Mouse (Mus musculus) lung, embryonic 14.5 days (tissue): ENCODE data around the gene Gm37240. TPM values are rescaled to one million over a fixed set of nuclear protein-coding genes. Genes with fewer than 3 reads are reported as not detected.

Experiments used
- ATAC-seq: fragments of 200-750 bp; cut with Nextera tagmentation; 2 replicates; pipeline ENCODE4 v1.8.0; 2017; ENCODE audit warnings: mild to moderate bottlenecking, moderate TSS enrichment, moderate library complexity; ENCODE audit not compliant: insufficient read depth
- DNase-seq: peaks from one replicate; pipeline ENCODE4 v3.0.0-alpha.2; 2015
- H3K27ac ChIP-seq: fragments of 300-500 bp; sonication (generic); 2 replicates; pipeline ENCODE4 v1.5.1; 2014; ENCODE audit warnings: low read depth, mild to moderate bottlenecking, moderate library complexity
- H3K27me3 ChIP-seq: fragments of 300-500 bp; sonication (generic); 2 replicates; pipeline ENCODE4 v1.6.1; 2014; ENCODE audit warnings: low read length, control low read depth; ENCODE audit not compliant: insufficient read depth
- H3K36me3 ChIP-seq: fragments of 300-500 bp; sonication (generic); 2 replicates; pipeline ENCODE4 v1.6.1; 2014; ENCODE audit warnings: control low read depth; ENCODE audit not compliant: insufficient read depth
- H3K4me1 ChIP-seq: fragments of 300-500 bp; sonication (generic); 2 replicates; pipeline ENCODE4 v1.6.1; 2014; ENCODE audit warnings: antibody characterized with exemption, control low read depth; ENCODE audit not compliant: insufficient read depth
- H3K4me2 ChIP-seq: fragments of 300-500 bp; sonication (generic); 2 replicates; pipeline ENCODE4 v1.6.1; 2014; ENCODE audit warnings: mild to moderate bottlenecking
- H3K4me3 ChIP-seq: fragments of 300-500 bp; sonication (generic); 2 replicates; pipeline ENCODE4 v1.5.1; 2014; ENCODE audit warnings: low read depth, low read length
- H3K9ac ChIP-seq: fragments of 300-500 bp; sonication (generic); 2 replicates; pipeline ENCODE4 v1.6.1; 2014
- H3K9me3 ChIP-seq: fragments of 300-500 bp; sonication (generic); 2 replicates; pipeline ENCODE4 v1.6.1; 2016; ENCODE audit warnings: low read depth, low read length, control low read depth
- CTCF ChIP-seq: IDR thresholded peaks from 2 replicates; pipeline ENCODE4 v1.5.1; 2016; ENCODE audit warnings: antibody characterized with exemption, low read depth
- WGBS: fragments of 180-500 bp; shearing (Covaris S2); extraction: QIAGEN DNeasy Blood & Tissue Kit; methylation state at CpG from one replicate; pipeline ENCODE4 v1.1.7; 2014; 5-methylcytosine and 5-hydroxymethylcytosine counted together
- polyA plus RNA-seq: library from polyadenylated mRNA; unstranded; fragments of >200 nt; fragmentation: Nextera tagmentation; extraction: Ambion mirVana; gene quantifications from 2 replicates; pipeline ENCODE4 v1.2.1, GENCODE M21; 2014

The Gm37240 gene
- polyA plus RNA-seq, 1 experiment from 2014 or later, result 4.5 TPM

- no peak for TF ChIP-seq CTCF
- no peak for ATAC-seq
- no peak overlapping the region for H3K27ac ChIP-seq
- no peaks in the 10 kb centered on the region for H3K27me3 ChIP-seq
- no peaks in the 10 kb centered on the region for H3K9me3 ChIP-seq
- H3K4me2 ChIP-seq, result no peak overlapping the region
- H3K4me1 ChIP-seq, result no peaks in the 10 kb centered on the region
- DNase-seq, result no peak
- WGBS, result 87% methylated on average over 5 of the region's 5 CpGs
- no peak overlapping the region for H3K4me3 ChIP-seq
- no peak overlapping the region for H3K9ac ChIP-seq
- H3K36me3 ChIP-seq, result no peaks in the 10 kb centered on the region
These were observed 268.0 kb downstream of the Gm37240 start for GRCm38 (mm10) chr3:85619345-85619744.

GRCm38 (mm10) chr3:85618885-85619284 is 268.4 kb downstream of the Gm37240 start:
- no peaks in the 10 kb centered on the region for H3K4me1 ChIP-seq
- H3K36me3 ChIP-seq, result no peaks in the 10 kb centered on the region
- WGBS, result 84% methylated on average over 6 of the region's 6 CpGs
- ATAC-seq (no peak), DNase-seq (no peak)
- no peak overlapping the region for H3K4me3 ChIP-seq
- no peak overlapping the region for H3K4me2 ChIP-seq
- H3K9me3 ChIP-seq, result no peaks in the 10 kb centered on the region
- H3K27me3 ChIP-seq, result no peaks in the 10 kb centered on the region
- no peak overlapping the region for H3K9ac ChIP-seq
- TF ChIP-seq CTCF, result no peak
- H3K27ac ChIP-seq, result no peak overlapping the region

DNA sequence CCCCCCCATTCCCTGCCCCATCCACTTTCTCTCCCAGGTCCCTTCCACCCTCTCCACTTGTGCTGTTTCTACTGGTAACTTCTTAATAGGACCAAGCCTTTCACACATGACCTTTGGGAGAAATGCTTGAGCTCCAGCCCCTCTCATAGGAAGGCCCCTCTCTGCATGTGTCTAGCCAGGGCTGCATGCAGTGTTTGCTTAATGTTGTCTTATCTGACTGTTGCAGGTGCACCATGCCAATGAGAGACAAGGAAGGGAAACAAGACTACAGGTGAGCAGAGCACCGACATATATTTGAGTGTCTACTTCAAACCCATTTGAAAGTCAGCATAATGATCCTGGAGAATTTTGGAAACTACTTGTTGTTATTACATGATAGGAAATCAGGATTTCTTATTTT is 270.9 kb downstream of the Gm37240 start:
- ATAC-seq, result no peak
- H3K27ac ChIP-seq, result no peak overlapping the region
- no peak for DNase-seq
- no peaks in the 10 kb centered on the region for H3K9me3 ChIP-seq
- H3K4me2 ChIP-seq, result no peak overlapping the region
- H3K27me3 ChIP-seq, result no peaks in the 10 kb centered on the region
- H3K4me3 ChIP-seq, result no peak overlapping the region
- 74% methylated on average over 1 of the region's 1 CpGs for WGBS
- H3K9ac ChIP-seq, result no peak overlapping the region
- no peaks in the 10 kb centered on the region for H3K4me1 ChIP-seq
- 0 out of 2 replicates have a peak, but pooled peaks cover 4% of the 10 kb centered on the region for H3K36me3 ChIP-seq
- no peak for TF ChIP-seq CTCF

- Histone ChIP-seq H3K27me3 (no peaks in the 10 kb centered on the region), H3K9me3 (no peaks in the 10 kb centered on the region), H3K4me1 (no peaks in the 10 kb centered on the region), H3K9ac (no peak overlapping the region), H3K4me3 (no peak overlapping the region), H3K4me2 (no peak overlapping the region), H3K27ac (no peak overlapping the region), H3K36me3 (no peaks in the 10 kb centered on the region)
- ATAC-seq, result no peak
- WGBS, result 76% methylated on average over 2 of the region's 2 CpGs
- no peak for TF ChIP-seq CTCF
- DNase-seq, result no peak
These were observed 279.6 kb downstream of the Gm37240 start for GRCm38 (mm10) chr3:85607753-85608152.

GRCm38 (mm10) chr3:85606912-85607311 is 280.4 kb downstream of the Gm37240 start:
- TF ChIP-seq CTCF, result no peak
- Histone ChIP-seq H3K9me3 (no peaks in the 10 kb centered on the region), H3K27me3 (no peaks in the 10 kb centered on the region), H3K27ac (no peak overlapping the region), H3K9ac (no peak overlapping the region), H3K36me3 (no peaks in the 10 kb centered on the region), H3K4me2 (no peak overlapping the region), H3K4me3 (no peak overlapping the region), H3K4me1 (no peaks in the 10 kb centered on the region)
- DNase-seq, result no peak
- WGBS, result 70% methylated on average over 3 of the region's 3 CpGs
- no peak for ATAC-seq

GRCm38 (mm10) chr3:85603811-85604210 is 283.5 kb downstream of the Gm37240 start:
- H3K4me3 ChIP-seq, result no peak overlapping the region
- H3K27me3 ChIP-seq, result no peaks in the 10 kb centered on the region
- no peak overlapping the region for H3K27ac ChIP-seq
- WGBS, result 81% methylated on average over 1 of the region's 1 CpGs
- H3K4me2 ChIP-seq, result no peak overlapping the region
- H3K9ac ChIP-seq, result no peak overlapping the region
- no peak for DNase-seq
- ATAC-seq, result no peak
- no peaks in the 10 kb centered on the region for H3K4me1 ChIP-seq
- TF ChIP-seq CTCF, result no peak
- H3K9me3 ChIP-seq, result no peaks in the 10 kb centered on the region
- H3K36me3 ChIP-seq, result no peaks in the 10 kb centered on the region

DNA sequence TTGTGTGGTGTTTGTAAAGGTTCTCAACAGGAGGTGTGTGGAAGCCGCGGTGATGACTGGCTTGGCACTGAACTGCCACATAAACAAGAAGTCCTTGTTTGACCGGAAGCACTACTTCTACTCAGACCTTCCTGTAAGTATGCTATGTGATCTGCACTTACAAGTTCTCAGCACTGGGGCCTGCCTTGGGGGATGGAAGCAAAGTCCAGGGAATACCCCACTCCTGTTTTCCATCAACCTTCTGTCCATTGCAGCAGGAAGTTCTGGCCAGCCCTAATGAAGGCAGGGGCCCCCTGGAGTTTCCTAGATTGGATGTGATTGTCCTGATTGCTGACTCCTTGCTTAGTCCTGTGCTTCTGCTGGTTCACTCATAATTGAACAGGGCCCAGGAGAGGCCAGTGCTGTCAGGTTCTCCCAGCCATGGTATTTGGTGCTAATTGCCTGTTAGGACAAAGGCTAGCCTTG is 285.4 kb downstream of the Gm37240 start:
- no peak overlapping the region for H3K9ac ChIP-seq
- WGBS, result 42% methylated on average over 3 of the region's 3 CpGs
- no peak for TF ChIP-seq CTCF
- no peaks in the 10 kb centered on the region for H3K36me3 ChIP-seq
- no peaks in the 10 kb centered on the region for H3K4me1 ChIP-seq
- H3K27ac ChIP-seq, result no peak overlapping the region
- no peaks in the 10 kb centered on the region for H3K9me3 ChIP-seq
- no peak for ATAC-seq
- DNase-seq, result peak; percentile 7
- H3K4me2 ChIP-seq, result no peak overlapping the region
- H3K27me3 ChIP-seq, result no peaks in the 10 kb centered on the region
- no peak overlapping the region for H3K4me3 ChIP-seq

- DNase-seq (no peak), ATAC-seq (no peak)
- no peaks in the 10 kb centered on the region for H3K36me3 ChIP-seq
- no peak overlapping the region for H3K4me2 ChIP-seq
- H3K9me3 ChIP-seq, result no peaks in the 10 kb centered on the region
- no peak for TF ChIP-seq CTCF
- H3K27ac ChIP-seq, result no peak overlapping the region
- no peaks in the 10 kb centered on the region for H3K27me3 ChIP-seq
- no peaks in the 10 kb centered on the region for H3K4me1 ChIP-seq
- H3K9ac ChIP-seq, result no peak overlapping the region
- no peak overlapping the region for H3K4me3 ChIP-seq
- WGBS, result 76% methylated on average over 3 of the region's 3 CpGs
These were observed 287.8 kb downstream of the Gm37240 start for GRCm38 (mm10) chr3:85599526-85599925.
